In the genomic region with DNA sequence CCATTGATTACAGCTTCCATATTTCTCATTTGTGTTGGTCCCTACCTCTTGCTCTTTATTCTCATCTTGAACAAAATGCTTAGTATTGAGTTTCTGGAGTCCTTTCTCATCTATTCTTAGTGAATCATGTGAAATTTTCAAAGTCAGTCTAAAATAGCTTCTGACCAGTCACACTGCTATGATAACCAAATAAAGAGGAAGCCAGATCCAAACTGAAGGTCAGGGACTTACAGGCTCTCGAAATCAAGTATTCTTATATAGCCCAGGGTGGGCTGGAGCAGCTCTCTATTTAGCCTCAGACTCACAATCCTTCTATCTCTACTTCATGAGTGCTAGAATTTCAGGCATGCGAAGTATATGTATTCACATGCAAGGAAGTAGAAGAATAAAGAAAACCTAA, we compare ENCODE assay signal across 20 mouse cellular contexts.
DNase-seq lines count a peak whose midpoint lies in the region; ATAC-seq and TF ChIP-seq lines count a peak whose summit lies in the region.
"Had no signal": no experiment of that assay in that cellular context is flagged by ENCODE, and none has a peak within 500 bp of the region (broad histone marks: within the 10 kb centered on the region; RNA-seq: fewer than 3 reads in every experiment).

No protein-coding gene starts in this region.

- H3K27me3 ChIP-seq in heart, embryonic 12.5 days (replicated peaks), result no peaks in the 10 kb centered on the region
- no peaks in the 10 kb centered on the region for H3K27me3 ChIP-seq in heart, postnatal 0 days (ENCODE audit: control insufficient read depth, insufficient read depth, low read length)
- H3K27me3 ChIP-seq: embryonic facial prominence, embryonic 12.5 days; forebrain, embryonic 15.5 days; intestine, embryonic 15.5 days; Patski had no signal

- ATAC-seq in heart, embryonic 12.5 days (ENCODE audit: insufficient number of reproducible peaks, low FRiP score), result no peak
- ATAC-seq in heart, postnatal 0 days (ENCODE audit: insufficient read depth, low read depth), result peak; percentile 67
- ATAC-seq: activated CD4-positive, CD25-positive, alpha-beta regulatory T cell, adult 4 months; forebrain, embryonic 15.5 days; intestine, embryonic 15.5 days; Patski had no signal

- H3K4me2 ChIP-seq in heart, embryonic 12.5 days, result no peak overlapping the region
- H3K4me2 ChIP-seq in heart, postnatal 0 days (ENCODE audit: low read depth, low read length), result no peak overlapping the region
- H3K4me2 ChIP-seq: embryonic facial prominence, embryonic 12.5 days; forebrain, embryonic 15.5 days; hindbrain, embryonic 14.5 days; intestine, embryonic 15.5 days had no signal

- peak; percentile 57 for DNase-seq in heart, adult 11 months
- no peak for DNase-seq in heart, postnatal 36 days
- DNase-seq in heart, postnatal 14 days, result no peak
- DNase-seq in heart, postnatal 0 days (ENCODE audit: low spot score), result peak; percentile 70
- DNase-seq in gastrocnemius, adult 18-20 months (ENCODE audit: low spot score), result no peak
- DNase-seq in right cerebral cortex, adult 2 months (ENCODE audit: low spot score in 2 of 2), result no peak
- DNase-seq: adrenal gland, adult 8-10 months; cerebellum, adult 11-12 months; cerebellum, adult 9-10 months; cerebellum, postnatal 25 days; gastrocnemius, postnatal 10 days; kidney, adult 18-20 months had no signal

- intact Hi-C loops in heart, postnatal 36 days (cut with DNase I), result no loop called here
- intact Hi-C loops in heart, postnatal 14 days (cut with DNase I), result no loop called here

- no peak for TF ChIP-seq EP300 in heart, postnatal 0 days (IDR thresholded peaks at IDR 0.05; ENCODE audit: low read depth)

- peaks cover 10% of the 10 kb centered on the region; the same call in 1 of the 2 replicates for H3K4me1 ChIP-seq in heart, embryonic 12.5 days (replicated peaks)
- peaks cover 13% of the 10 kb centered on the region; the same call in 1 of the 2 replicates for H3K4me1 ChIP-seq in heart, postnatal 0 days (ENCODE audit: control insufficient read depth, insufficient read depth)
- H3K4me1 ChIP-seq: embryonic facial prominence, embryonic 12.5 days; forebrain, embryonic 15.5 days; intestine, embryonic 15.5 days had no signal

- peak overlapping the region; percentile 79 for H3K27ac ChIP-seq in heart, embryonic 12.5 days (ENCODE audit: poor library complexity, severe bottlenecking)
- H3K27ac ChIP-seq in heart, postnatal 0 days (ENCODE audit: low read depth), result peak overlapping the region; percentile 82
- H3K27ac ChIP-seq: embryonic facial prominence, embryonic 12.5 days; forebrain, embryonic 15.5 days; hindbrain, embryonic 10.5 days; hindbrain, embryonic 14.5 days; intestine, embryonic 15.5 days had no signal

- 41% methylated on average over 2 of the region's 2 CpGs for WGBS in heart, embryonic 12.5 days
- WGBS in heart, postnatal 0 days, result 17% methylated on average over 2 of the region's 2 CpGs

- H3K9ac ChIP-seq in heart, embryonic 12.5 days, result no peak overlapping the region
- no peak overlapping the region for H3K9ac ChIP-seq in heart, postnatal 0 days (replicated peaks; ENCODE audit: low read depth, low read length)
- H3K9ac ChIP-seq: embryonic facial prominence, embryonic 12.5 days; forebrain, embryonic 15.5 days; hindbrain, embryonic 14.5 days; intestine, embryonic 15.5 days had no signal

- no peaks in the 10 kb centered on the region for H3K36me3 ChIP-seq in heart, embryonic 12.5 days
- H3K36me3 ChIP-seq in heart, postnatal 0 days (replicated peaks; ENCODE audit: control insufficient read depth, insufficient read depth, low read length), result no peaks in the 10 kb centered on the region
- H3K36me3 ChIP-seq: embryonic facial prominence, embryonic 12.5 days; forebrain, embryonic 15.5 days; hindbrain, embryonic 10.5 days; intestine, embryonic 15.5 days had no signal

- no peak overlapping the region for H3K4me3 ChIP-seq in heart, embryonic 12.5 days
- no peak overlapping the region for H3K4me3 ChIP-seq in heart, postnatal 0 days (ENCODE audit: low read depth, low read length)
- H3K4me3 ChIP-seq: embryonic facial prominence, embryonic 12.5 days; forebrain, embryonic 15.5 days; hindbrain, embryonic 10.5 days; intestine, embryonic 15.5 days had no signal

- H3K9me3 ChIP-seq in heart, embryonic 12.5 days (replicated peaks), result 0 out of 2 replicates have a peak, but pooled peaks cover under 1% of the 10 kb centered on the region
- H3K9me3 ChIP-seq in heart, postnatal 0 days (replicated peaks; ENCODE audit: control insufficient read depth, low read length), result no peaks in the 10 kb centered on the region
- H3K9me3 ChIP-seq: embryonic facial prominence, embryonic 12.5 days; forebrain, embryonic 15.5 days; intestine, embryonic 15.5 days had no signal

- no peak for TF ChIP-seq CTCF in heart, postnatal 0 days (IDR thresholded peaks at IDR 0.05; ENCODE audit: low read depth)

Comparison
In these comparisons a context has a peak if more than half of its experiments do, and no peak if none do; other contexts are left out.
1. DNase-seq: peak in heart, adult 11 months (single experiment) and heart, postnatal 0 days (single experiment); none in heart, postnatal 36 days (0 of 2), heart, postnatal 14 days (0 of 2), gastrocnemius, adult 18-20 months (single experiment) and right cerebral cortex, adult 2 months (0 of 2).